Mouse (Mus musculus): ENCODE data around the gene Kif13a.

- TF ChIP-seq CTCF (IDR thresholded peaks at IDR 0.05; ENCODE audit: borderline replicate concordance, insufficient read depth, low read depth, low read length) (no peak), POLR2A (IDR thresholded peaks at IDR 0.05; ENCODE audit: borderline replicate concordance, insufficient read depth, low read length) (no peak)
These were observed 986 bp upstream of the Kif13a start for GRCm38 (mm10) chr13:46930659-46931046.

Measured in cerebellum, adult 2 months (tissue).